Mouse (Mus musculus) lung, postnatal 10 days (tissue): Measurements from ENCODE around the gene Lhfp.

Experiments
- DNase-seq: peaks from one replicate; pipeline ENCODE4 v3.0.0; 2021

Gene Lhfp

DNA sequence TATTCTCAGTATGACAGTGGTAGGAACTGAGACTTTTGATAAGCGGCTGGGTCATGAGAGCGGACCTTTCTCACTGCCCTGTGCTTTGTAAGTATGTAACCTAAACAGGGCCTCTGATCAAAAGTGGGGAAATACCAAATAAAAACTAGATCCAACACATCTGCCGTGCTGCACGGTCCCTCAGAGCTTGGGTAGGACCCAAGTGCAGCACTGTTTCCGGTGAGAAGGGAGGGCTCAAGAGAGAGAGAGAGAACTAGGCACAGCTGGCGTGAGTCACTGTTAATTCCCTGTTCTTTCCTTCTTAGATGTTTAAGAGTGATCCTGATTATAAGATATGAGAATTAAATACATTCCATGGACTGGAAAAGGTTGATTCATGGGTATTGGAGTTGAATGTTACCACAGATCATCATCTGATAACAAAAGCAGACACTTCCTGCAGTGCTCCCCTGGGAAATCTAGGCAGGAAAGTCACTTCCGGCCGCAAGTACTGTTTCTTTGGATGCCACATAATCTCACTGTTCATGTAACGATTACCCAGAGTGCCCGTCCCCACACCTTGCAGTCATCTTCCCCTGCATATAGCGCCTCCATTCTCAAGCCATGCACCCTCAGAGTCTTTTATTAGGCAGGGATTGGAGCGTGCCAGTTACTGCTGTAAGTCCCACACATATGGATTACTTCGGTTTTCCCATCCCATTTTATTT lies 243.3 kb downstream of the Lhfp start:
- DNase-seq, result peak; percentile 33

DNA sequence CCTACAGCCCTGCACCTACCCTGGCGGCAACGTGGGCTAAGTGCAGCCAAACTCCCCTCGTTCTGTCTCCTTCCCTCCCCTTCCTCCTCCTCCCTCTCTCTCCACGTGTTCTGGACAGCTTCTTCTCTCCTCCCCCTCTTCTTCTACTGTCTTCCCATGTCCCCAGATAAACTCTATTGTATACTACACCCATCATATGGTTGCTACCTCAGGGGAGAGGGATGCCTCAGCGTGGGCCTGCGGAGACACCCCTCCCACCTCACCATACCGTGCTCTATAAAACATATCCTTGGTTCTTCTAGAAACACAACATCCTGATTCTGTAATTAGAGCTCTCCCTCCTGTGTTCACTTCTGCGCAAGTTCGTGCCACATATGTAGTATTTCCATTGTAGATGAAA lies 247.3 kb downstream of the Lhfp start:
- peak; percentile 4 for DNase-seq

DNA sequence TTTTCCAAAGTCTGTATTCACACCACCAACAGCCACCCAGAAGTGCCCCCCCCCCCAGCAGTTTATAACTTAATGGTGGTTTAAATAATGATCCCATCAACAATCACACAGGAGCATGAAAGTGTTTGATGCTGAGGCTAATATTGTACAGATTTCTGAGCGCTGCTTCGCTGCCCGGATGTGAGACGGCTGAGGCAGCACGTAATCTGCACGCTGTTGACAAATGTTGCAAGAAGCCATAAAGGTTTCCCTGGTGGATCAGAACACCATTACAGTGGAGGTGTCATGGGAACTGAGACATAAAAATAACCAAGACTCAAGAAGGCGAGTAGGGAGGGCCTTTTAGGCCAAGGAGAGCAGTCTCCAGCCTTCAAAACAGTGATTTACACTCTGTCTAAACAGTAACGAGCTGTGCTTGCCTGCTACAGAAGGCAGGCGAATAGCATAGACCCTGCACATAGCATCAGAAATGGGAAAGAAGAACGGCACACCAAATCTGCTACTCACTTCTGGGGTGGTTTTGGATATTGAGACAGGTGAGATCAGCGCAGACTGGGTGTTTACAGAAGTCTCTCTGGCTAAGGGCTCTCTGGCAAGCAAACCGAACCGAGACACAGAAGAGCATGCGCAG lies 248.4 kb downstream of the Lhfp start:
- no peak for DNase-seq

GRCm38 (mm10) chr3:53291185-53291584 lies 249.9 kb downstream of the Lhfp start:
- DNase-seq, result no peak

- DNase-seq, result no peak
Measured at GRCm38 (mm10) chr3:53291945-53292344, 250.6 kb downstream of the Lhfp start.

DNA sequence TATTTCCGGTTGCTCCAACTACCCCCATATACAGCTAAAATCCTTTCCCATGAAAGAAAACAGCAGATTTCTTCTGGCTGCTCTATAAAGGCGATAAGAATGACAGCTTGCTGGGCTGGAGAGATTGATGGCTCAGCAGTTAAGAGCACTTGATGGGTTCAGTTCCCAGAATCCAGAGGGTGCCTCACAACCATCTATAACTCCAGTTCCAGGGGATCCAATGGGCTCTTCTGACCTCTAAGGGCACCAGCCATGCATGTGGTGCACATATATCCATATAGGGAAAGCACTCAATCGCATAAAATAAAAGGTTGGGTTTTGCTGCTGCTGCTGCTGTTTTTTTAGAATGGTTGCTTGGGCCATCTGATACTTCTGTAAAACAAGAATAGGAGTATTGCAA lies 251.1 kb downstream of the Lhfp start:
- DNase-seq, result no peak

DNA sequence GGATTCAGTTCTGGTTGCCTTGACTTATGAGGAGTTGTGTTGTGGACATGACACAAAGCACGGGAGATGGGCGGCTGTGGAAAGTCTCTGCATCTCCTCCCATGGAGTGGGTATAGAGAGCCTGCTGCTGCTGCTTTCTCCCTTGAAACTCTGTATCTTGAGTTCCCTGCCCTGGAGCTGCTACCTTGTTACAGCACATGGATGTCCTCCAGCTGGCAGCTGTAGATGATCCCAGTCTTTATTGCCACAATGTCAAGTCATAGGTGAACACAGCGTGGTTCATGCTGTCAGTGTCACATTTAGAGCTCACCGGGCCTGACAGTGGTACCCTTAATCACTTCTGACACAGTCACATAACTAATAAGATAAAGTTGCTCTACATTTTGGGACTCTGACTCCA lies 251.7 kb downstream of the Lhfp start:
- no peak for DNase-seq

GRCm38 (mm10) chr3:53293901-53294433 lies 252.6 kb downstream of the Lhfp start:
- no peak for DNase-seq

DNA sequence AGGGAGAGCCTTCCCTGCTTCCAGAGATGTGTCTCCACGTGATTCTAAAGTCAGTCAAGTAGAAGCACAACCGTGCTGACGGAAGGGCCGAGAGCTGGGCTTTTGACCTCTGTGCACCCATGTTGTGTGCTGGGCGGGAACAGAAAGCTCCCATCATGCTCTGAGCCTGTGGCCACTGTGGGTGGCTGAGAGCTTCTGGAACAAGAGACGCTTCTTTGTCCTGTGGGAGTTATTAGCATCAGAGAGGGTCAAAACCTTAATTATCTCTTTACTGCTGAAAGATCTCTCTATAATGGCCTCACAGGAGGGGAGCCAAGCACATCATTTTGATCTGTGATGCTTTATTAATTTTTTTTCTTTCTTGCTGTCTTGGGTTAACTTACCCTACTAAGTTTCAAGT lies 253.5 kb downstream of the Lhfp start:
- no peak for DNase-seq

DNA sequence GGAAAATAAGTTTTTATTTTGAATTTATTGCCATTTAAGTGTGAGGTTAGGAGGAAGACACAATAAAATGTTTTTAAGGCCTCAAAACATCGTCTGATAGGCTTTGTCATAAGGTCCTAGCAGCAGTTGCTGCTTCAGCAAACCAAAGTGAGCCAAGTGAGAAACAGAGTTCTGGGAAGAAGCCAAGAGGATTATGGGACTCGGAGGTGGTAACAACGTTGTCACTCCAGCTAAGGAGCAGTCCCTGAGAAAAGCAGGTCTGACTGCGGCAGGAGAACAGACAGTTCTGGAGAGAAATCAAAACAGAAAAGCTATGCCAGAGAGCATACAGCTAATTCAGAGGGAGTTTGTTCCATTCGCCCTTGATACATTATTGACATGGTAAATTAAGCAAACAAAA lies 260.5 kb downstream of the Lhfp start:
- no peak for DNase-seq

- no peak for DNase-seq
Measured at GRCm38 (mm10) chr3:53304123-53304900, 263.0 kb downstream of the Lhfp start.

- DNase-seq, result no peak
Measured at GRCm38 (mm10) chr3:53305860-53306259, 264.5 kb downstream of the Lhfp start.

GRCm38 (mm10) chr3:53308649-53309048 lies 267.3 kb downstream of the Lhfp start:
- DNase-seq, result no peak

- DNase-seq, result no peak
Measured at GRCm38 (mm10) chr3:53310093-53310492, 268.8 kb downstream of the Lhfp start.

- no peak for DNase-seq
Measured at GRCm38 (mm10) chr3:53310615-53311014, 269.3 kb downstream of the Lhfp start.
